Mouse (Mus musculus) adipocyte (in vitro differentiated cells): ENCODE measurements around the gene Limch1.

ENCODE experiments used
- DNase-seq: peaks from one replicate; pipeline ENCODE4 v3.0.0-alpha.2; 2016; ENCODE audit warnings: low spot score

Limch1 gene

GRCm38 (mm10) chr5:66747761-66748430 lies 2.3 kb downstream of the Limch1 start:
- DNase-seq, result no peak

DNA sequence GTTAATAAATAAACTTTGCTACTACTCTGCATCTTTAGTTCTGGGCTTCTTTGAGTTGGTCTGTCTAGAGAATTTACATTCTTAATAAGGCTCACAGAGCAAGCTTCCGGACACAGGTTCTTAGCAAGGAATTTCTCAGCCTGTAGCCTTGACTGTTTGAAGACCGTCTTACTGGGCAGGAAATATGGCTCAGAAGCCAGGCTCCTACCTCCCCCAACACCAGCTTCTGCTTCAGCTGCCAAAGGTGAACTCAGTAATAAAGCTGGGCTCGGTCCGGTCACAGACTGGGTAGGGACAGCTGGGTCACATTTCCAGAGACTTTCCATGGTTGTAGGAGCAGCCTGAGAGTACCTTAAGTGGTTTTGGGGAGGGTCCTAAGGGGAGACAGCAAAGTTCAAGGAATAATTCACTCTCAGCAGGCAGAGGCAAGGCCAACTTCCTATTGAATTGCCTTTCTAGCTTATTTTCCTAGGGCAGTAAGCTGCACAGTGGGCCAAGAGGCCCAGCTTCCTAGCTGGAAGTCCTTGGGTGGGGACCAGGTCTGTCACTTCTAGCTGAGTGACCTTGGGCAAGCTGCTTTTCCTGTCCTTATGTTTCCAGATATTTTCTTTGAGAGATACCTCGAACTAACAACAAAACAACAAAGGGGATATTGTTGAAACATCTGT lies 3.0 kb downstream of the Limch1 start:
- no peak for DNase-seq

GRCm38 (mm10) chr5:66750641-66751040 lies 5.0 kb downstream of the Limch1 start:
- DNase-seq, result no peak

DNA sequence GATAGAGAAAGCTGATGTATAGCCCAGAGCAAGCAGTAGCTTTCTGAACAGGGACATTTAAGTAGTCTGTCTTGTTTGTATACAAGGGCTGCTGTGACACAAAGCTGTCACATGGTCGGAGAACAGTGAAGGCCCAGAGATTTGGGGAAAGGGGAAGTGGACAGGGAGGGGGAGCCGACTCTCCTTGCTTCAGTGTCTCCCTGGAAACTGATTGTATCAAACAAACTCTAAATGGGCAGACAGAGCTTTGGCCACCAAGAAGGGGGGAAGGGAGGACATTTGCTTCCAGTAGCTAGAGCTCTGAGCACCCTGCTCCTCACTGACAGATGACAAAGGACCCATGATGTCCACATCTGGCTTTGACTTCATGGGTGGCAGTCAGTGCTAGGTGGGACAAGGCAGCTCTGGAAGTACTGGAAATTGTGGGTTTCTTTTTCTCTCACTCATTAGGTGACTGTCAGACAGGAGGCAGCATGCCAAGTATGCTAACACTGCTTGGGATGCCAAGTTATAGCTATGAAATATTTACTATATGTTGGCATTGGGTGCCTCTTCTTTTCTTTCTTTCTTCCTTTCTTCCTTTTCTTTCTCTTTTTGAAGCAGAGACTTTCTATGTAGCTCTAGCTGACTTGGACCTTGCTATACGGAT lies 5.8 kb downstream of the Limch1 start:
- no peak for DNase-seq

- no peak for DNase-seq
Observed at GRCm38 (mm10) chr5:66753620-66754019, 8.0 kb downstream of the Limch1 start.

GRCm38 (mm10) chr5:66756821-66757705 lies 11.4 kb downstream of the Limch1 start:
- peak; percentile 14 for DNase-seq

GRCm38 (mm10) chr5:66757706-66758237 lies 12.1 kb downstream of the Limch1 start:
- DNase-seq, result no peak

DNA sequence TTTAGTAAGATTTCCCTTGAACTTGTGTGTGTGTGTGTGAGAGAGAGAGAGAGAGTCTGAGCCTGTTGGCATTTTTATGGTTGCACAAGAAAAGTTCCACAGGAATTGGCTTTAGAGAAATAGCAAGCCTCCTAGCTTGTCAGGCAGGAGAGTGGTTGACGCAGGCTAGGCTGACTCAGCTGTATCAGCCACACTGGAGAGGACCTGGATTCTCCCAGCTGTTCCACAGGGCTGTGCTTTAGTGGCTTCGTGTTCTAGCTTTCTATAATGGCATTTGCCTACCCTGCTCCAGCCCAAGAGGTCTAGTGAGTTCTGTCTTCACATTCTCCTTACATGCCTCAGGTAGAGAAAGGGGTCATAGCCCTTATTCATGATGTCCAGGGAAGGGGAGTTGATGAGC lies 13.7 kb downstream of the Limch1 start:
- no peak for DNase-seq

DNA sequence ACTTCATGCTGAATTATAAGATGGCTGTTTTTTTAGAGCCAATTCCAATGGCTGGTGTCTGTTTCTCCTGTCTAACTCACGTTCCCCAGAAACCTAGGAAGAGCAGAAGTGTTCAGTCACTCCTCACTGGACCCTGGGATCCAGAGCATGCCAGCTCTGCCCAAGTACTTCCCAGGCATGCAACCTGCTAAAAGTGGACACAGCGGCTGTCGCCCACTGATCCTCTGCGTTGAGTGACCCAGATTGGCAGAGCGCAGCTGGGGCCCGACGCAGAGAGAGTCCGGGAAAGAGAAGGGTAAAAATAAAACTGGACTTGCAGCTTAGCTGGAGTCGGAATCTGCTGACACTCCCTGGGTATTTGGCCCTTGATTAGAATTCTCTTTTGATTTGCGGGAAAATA lies 15.1 kb downstream of the Limch1 start:
- DNase-seq, result no peak

GRCm38 (mm10) chr5:66762006-66762405 lies 16.4 kb downstream of the Limch1 start:
- DNase-seq, result no peak

DNA sequence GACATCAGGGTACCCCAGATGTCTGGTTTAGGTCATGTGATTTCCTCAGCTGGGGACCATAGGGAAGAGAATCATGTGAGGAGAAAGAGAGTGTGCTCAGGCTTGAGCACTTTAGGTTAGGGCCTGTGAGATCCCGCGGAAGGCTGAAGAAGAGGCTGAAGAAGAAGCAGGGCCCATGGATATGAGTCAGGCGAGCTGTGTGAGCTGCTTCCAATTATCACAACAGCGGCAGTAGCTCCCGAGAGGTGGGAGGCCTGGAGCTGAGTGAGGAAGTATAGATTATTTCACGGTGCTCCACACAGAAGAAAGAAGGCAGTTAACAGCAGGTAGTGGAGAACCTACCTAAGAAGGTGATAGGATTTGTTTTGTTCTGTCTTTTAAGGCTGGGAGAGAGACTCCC lies 18.5 kb downstream of the Limch1 start:
- DNase-seq, result no peak

DNA sequence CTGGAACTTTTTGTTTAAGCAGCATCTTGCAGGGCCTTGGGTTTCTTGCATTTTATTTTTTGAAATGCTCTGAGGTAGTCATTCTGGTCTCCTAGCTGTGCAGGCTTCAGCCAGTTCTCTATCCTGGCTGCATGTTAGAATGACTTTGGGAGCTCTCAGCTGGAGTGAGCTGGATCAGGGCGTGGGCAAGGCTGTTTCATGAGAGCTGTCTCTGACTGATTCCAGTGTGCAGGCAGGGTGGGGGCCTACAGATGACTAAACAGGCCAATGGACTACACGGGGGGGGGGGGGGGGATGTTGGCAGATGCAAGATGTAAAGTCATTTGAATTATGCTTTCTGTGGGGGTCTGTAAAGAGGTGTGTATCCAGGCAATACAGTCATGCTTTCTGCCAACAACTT lies 20.3 kb downstream of the Limch1 start:
- no peak for DNase-seq

- no peak for DNase-seq
Observed at GRCm38 (mm10) chr5:66768034-66768433, 22.4 kb downstream of the Limch1 start.

DNA sequence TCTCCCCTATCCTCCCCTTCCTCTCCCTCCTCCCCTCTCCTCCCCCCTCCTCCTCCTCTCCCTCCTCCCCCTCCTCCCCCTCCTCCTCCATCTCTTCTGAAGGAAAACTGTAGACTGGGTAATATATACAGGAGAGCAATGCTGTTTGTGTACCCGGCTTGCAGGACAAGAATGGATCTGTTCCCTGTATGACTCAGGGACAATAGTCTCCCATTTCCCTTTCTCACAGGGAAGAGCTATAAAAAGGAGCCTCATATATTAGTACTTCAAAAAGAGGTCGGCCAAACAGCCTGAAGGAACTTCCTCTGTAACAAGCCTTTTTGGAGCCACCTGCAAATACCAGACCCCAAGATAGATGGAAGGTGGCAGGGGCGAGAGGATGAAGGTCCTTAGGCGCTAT lies 23.4 kb downstream of the Limch1 start:
- no peak for DNase-seq

GRCm38 (mm10) chr5:66769558-66769957 lies 23.9 kb downstream of the Limch1 start:
- DNase-seq, result no peak

GRCm38 (mm10) chr5:66777999-66778710 lies 32.5 kb downstream of the Limch1 start:
- no peak for DNase-seq

DNA sequence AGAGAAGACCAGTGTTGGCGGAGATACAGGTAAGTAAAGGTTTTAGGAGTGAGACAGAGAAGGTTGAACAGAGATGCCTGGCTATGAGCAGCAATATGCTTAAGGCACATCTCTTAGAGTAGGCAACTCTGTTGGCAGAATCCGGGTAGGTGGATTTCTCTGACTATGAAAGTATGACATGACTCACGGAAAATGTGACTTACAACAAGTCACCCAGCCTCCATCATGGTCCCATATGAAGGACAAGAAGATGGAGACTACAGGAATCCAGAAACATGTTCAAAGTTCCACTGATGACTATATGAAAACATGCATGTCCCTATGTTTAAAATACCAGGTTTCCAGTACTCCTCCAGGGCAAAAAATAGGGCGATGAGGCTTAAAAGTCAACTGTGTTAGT lies 34.7 kb downstream of the Limch1 start:
- no peak for DNase-seq

- DNase-seq, result no peak
Observed at GRCm38 (mm10) chr5:66781507-66781906, 35.9 kb downstream of the Limch1 start.

GRCm38 (mm10) chr5:66782851-66783250 lies 37.2 kb downstream of the Limch1 start:
- DNase-seq, result no peak

DNA sequence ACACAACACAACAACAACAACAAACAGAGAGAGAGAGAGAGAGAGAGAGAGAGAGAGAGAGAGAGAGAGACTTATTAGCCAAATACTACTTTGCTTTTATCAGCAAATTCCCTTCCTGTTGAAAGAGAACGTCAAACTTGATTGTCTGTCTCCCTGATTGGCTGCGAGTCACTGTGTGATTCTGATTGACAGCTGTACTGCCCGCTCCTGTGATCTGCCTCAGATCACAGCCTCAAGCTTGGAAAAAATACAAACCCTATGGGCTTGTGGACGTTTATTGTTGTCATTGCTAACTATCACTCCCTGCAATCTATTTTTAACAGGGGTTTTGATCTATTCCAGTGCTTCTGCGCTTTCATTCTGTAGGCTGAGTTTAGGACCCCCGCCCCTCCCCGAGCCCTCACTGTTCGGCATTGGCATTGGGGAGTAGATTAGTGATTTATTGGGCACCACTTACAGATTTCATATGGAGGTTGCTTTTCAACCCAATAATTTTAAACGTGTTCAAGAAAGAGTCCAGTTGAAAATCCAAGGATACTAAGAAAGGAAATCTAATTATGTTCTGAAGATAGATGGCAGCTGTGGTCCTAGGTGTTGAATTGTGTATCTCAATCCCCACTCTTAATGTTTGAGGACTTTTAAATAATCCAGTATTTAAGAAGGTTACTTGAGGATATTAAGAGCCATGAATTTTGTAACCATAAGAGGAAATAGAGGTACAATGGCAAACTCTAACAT lies 39.2 kb downstream of the Limch1 start:
- DNase-seq, result no peak
